Mouse (Mus musculus): ENCODE data around the gene Tbc1d32. TPM values are rescaled to one million over a fixed set of nuclear protein-coding genes. Genes with fewer than 3 reads are reported as not detected.

Gene Tbc1d32
- polyA plus RNA-seq, 1 experiment = 0.02 TPM

DNA sequence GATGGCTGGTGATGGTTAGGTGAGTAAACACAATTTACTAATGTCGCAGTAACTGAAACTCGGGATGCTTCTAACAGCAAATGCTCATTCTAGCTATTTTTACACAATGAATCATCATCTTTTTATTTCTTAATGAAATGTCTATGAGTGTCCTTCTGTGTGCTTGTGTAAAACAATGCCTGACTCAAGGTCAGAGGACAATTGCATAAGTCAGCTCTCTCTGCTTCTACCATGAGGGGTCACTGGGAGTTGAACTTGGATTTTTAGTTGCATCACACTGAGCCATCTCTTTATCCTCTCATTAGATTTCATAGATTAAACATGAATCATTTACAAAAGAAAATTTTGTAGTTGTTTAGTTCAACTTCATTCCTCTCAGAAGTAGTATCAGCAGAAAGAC, 203.9 kb downstream of the Tbc1d32 start:
- TF ChIP-seq GATA1 (IDR thresholded peaks at IDR 0.05; ENCODE audit: low read length) = no peak

DNA sequence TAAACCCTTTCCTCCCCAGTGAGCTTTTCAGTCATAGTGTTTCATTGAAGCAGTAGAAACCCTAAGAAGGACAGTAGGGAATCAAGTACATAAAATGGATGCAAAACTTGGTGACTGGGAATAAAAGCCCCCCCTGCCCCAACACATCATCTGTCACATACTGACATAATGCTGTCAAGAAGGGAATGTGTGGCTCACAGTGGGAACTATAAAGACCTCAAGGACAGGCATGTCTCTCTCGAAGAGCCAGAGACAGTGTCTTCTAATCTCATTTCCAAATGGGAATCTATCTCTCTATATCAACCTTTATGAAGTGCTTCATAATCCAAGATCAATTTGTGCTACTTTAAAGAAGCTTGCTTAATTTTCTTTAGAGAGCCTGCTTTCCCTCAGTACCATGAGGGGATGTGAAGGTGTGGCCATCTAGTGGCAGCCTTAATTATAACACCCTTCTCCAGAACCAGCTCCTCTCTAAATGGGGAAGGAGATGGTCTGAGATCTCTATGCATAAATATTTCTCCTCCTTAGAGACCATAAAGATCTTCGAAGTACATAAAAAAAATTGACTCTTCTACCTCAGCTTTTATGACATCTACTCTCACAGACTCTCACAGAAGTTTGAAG, 248.5 kb downstream of the Tbc1d32 start:
- no peak for TF ChIP-seq GATA1 (IDR thresholded peaks at IDR 0.05; ENCODE audit: low read length)

DNA sequence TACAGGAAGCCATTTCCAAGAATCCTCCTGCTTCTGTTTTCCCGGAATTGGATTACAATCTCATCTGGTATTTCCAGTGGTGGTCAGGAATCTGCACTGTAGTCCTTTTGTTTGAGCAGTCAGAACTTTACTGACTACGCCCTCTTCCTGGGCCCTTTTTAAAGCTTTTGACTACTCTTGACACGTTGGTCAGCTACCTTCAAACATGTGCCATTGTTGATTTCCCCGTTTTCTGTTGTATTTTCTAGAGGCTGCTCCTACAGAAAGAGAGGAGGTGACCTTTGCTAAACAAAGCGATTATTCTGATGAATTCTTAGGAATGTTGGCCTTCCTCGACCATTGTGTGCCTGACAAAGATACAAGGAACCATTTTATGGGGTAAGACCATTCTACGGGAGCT, 250.5 kb downstream of the Tbc1d32 start:
- no peak for TF ChIP-seq GATA1 (IDR thresholded peaks at IDR 0.05; ENCODE audit: low read length)

Other genes starting within 250 kb of the Tbc1d32 start
- gene Msl3l2, start 121.8 kb downstream of the Tbc1d32 start, polyA plus RNA-seq (2012) = not detected in 2 replicates
- gene Gja1, start 148.6 kb upstream of the Tbc1d32 start, polyA plus RNA-seq (2012) = not detected in 2 replicates

Measured in G1E-ER4 (cell line).